Mouse (Mus musculus): ENCODE data around the gene I830077J02Rik. TPM values are rescaled to one million over a fixed set of nuclear protein-coding genes. Genes with fewer than 3 reads are reported as not detected.

Gene I830077J02Rik
- polyA plus RNA-seq, 1 experiment from 2014 or later = 0.68 TPM

GRCm38 (mm10) chr3:105958204-105958603 is 25.7 kb upstream of the I830077J02Rik start:
- no peak for ATAC-seq (ENCODE audit: insufficient number of reproducible peaks, low FRiP score, low TSS enrichment, low read depth)
- 46% methylated on average over 5 of the region's 5 CpGs for WGBS
- H3K4me2 ChIP-seq (ENCODE audit: low read depth, severe bottlenecking) = peak overlapping the region; percentile 76
- H3K4me1 ChIP-seq (ENCODE audit: control insufficient read depth, insufficient read depth, low read length) = peaks cover 11% of the 10 kb centered on the region; the same call in 1 of the 2 replicates
- H3K4me3 ChIP-seq (ENCODE audit: low read depth, low read length) = peak overlapping the region; percentile 86
- H3K9me3 ChIP-seq (ENCODE audit: control insufficient read depth, low read length) = no peaks in the 10 kb centered on the region
- peaks cover 8% of the 10 kb centered on the region; the same call in 1 of the 2 replicates for H3K36me3 ChIP-seq (ENCODE audit: control insufficient read depth, insufficient read depth, low read length)
- no peak for DNase-seq (ENCODE audit: low spot score)
- H3K27me3 ChIP-seq (ENCODE audit: control insufficient read depth, insufficient read depth, low read length) = no peaks in the 10 kb centered on the region
- no peak overlapping the region for H3K27ac ChIP-seq (replicated peaks; ENCODE audit: low read depth, low read length)
- peak overlapping the region; percentile 94 for H3K9ac ChIP-seq (ENCODE audit: low read length)

GRCm38 (mm10) chr3:105957235-105957634 is 24.8 kb upstream of the I830077J02Rik start:
- ATAC-seq (ENCODE audit: insufficient number of reproducible peaks, low FRiP score, low TSS enrichment, low read depth) (no peak), DNase-seq (ENCODE audit: low spot score) (no peak)
- Histone ChIP-seq H3K9me3 (ENCODE audit: control insufficient read depth, low read length) (no peaks in the 10 kb centered on the region), H3K4me1 (ENCODE audit: control insufficient read depth, insufficient read depth, low read length) (peaks cover 11% of the 10 kb centered on the region; the same call in 1 of the 2 replicates), H3K27me3 (ENCODE audit: control insufficient read depth, insufficient read depth, low read length) (no peaks in the 10 kb centered on the region), H3K4me3 (ENCODE audit: low read depth, low read length) (no peak overlapping the region), H3K9ac (ENCODE audit: low read length) (no peak overlapping the region), H3K4me2 (ENCODE audit: low read depth, severe bottlenecking) (no peak overlapping the region), H3K36me3 (ENCODE audit: control insufficient read depth, insufficient read depth, low read length) (peaks cover 5% of the 10 kb centered on the region; the same call in 1 of the 2 replicates), H3K27ac (replicated peaks; ENCODE audit: low read depth, low read length) (no peak overlapping the region)
- WGBS = 89% methylated on average over 1 of the region's 1 CpGs

- Histone ChIP-seq H3K4me3 (ENCODE audit: low read depth, low read length) (no peak overlapping the region), H3K4me1 (ENCODE audit: control insufficient read depth, insufficient read depth, low read length) (no peaks in the 10 kb centered on the region), H3K27me3 (ENCODE audit: control insufficient read depth, insufficient read depth, low read length) (no peaks in the 10 kb centered on the region), H3K9me3 (ENCODE audit: control insufficient read depth, low read length) (no peaks in the 10 kb centered on the region), H3K4me2 (ENCODE audit: low read depth, severe bottlenecking) (no peak overlapping the region), H3K27ac (replicated peaks; ENCODE audit: low read depth, low read length) (no peak overlapping the region), H3K9ac (ENCODE audit: low read length) (no peak overlapping the region), H3K36me3 (ENCODE audit: control insufficient read depth, insufficient read depth, low read length) (peaks cover 19% of the 10 kb centered on the region)
- no peak for DNase-seq (ENCODE audit: low spot score)
- 96% methylated on average over 7 of the region's 7 CpGs for WGBS
- ATAC-seq (ENCODE audit: insufficient number of reproducible peaks, low FRiP score, low TSS enrichment, low read depth) = no peak
Measured at GRCm38 (mm10) chr3:105951348-105951747, 18.9 kb upstream of the I830077J02Rik start.

GRCm38 (mm10) chr3:105936111-105936510 is 3.6 kb upstream of the I830077J02Rik start:
- Histone ChIP-seq H3K27ac (replicated peaks; ENCODE audit: low read depth, low read length) (no peak overlapping the region), H3K9me3 (ENCODE audit: control insufficient read depth, low read length) (no peaks in the 10 kb centered on the region), H3K4me1 (ENCODE audit: control insufficient read depth, insufficient read depth, low read length) (no peaks in the 10 kb centered on the region), H3K27me3 (ENCODE audit: control insufficient read depth, insufficient read depth, low read length) (no peaks in the 10 kb centered on the region), H3K4me3 (ENCODE audit: low read depth, low read length) (no peak overlapping the region), H3K9ac (ENCODE audit: low read length) (no peak overlapping the region), H3K36me3 (ENCODE audit: control insufficient read depth, insufficient read depth, low read length) (peaks cover under 1% of the 10 kb centered on the region; the same call in 1 of the 2 replicates), H3K4me2 (ENCODE audit: low read depth, severe bottlenecking) (no peak overlapping the region)
- no peak for DNase-seq (ENCODE audit: low spot score)
- WGBS = 93% methylated on average over 4 of the region's 4 CpGs
- no peak for ATAC-seq (ENCODE audit: insufficient number of reproducible peaks, low FRiP score, low TSS enrichment, low read depth)

- Histone ChIP-seq H3K27ac (replicated peaks; ENCODE audit: low read depth, low read length) (no peak overlapping the region), H3K4me3 (ENCODE audit: low read depth, low read length) (no peak overlapping the region), H3K27me3 (ENCODE audit: control insufficient read depth, insufficient read depth, low read length) (no peaks in the 10 kb centered on the region), H3K4me1 (ENCODE audit: control insufficient read depth, insufficient read depth, low read length) (no peaks in the 10 kb centered on the region), H3K4me2 (ENCODE audit: low read depth, severe bottlenecking) (no peak overlapping the region), H3K9ac (ENCODE audit: low read length) (no peak overlapping the region), H3K9me3 (ENCODE audit: control insufficient read depth, low read length) (no peaks in the 10 kb centered on the region), H3K36me3 (ENCODE audit: control insufficient read depth, insufficient read depth, low read length) (no peaks in the 10 kb centered on the region)
- DNase-seq (ENCODE audit: low spot score) = no peak
- no peak for ATAC-seq (ENCODE audit: insufficient number of reproducible peaks, low FRiP score, low TSS enrichment, low read depth)
- WGBS = 91% methylated on average over 5 of the region's 5 CpGs
Measured at GRCm38 (mm10) chr3:105935033-105935432, 2.6 kb upstream of the I830077J02Rik start.

- Histone ChIP-seq H3K36me3 (ENCODE audit: control insufficient read depth, insufficient read depth, low read length) (no peaks in the 10 kb centered on the region), H3K4me1 (ENCODE audit: control insufficient read depth, insufficient read depth, low read length) (no peaks in the 10 kb centered on the region), H3K9ac (ENCODE audit: low read length) (no peak overlapping the region), H3K4me3 (ENCODE audit: low read depth, low read length) (no peak overlapping the region), H3K27ac (replicated peaks; ENCODE audit: low read depth, low read length) (no peak overlapping the region), H3K4me2 (ENCODE audit: low read depth, severe bottlenecking) (no peak overlapping the region), H3K27me3 (ENCODE audit: control insufficient read depth, insufficient read depth, low read length) (no peaks in the 10 kb centered on the region), H3K9me3 (ENCODE audit: control insufficient read depth, low read length) (no peaks in the 10 kb centered on the region)
- no peak for ATAC-seq (ENCODE audit: insufficient number of reproducible peaks, low FRiP score, low TSS enrichment, low read depth)
- DNase-seq (ENCODE audit: low spot score) = no peak
- WGBS = 93% methylated on average over 6 of the region's 6 CpGs
Measured at GRCm38 (mm10) chr3:105933926-105934325, 1.5 kb upstream of the I830077J02Rik start.

- no peaks in the 10 kb centered on the region for H3K36me3 ChIP-seq (ENCODE audit: control insufficient read depth, insufficient read depth, low read length)
- no peaks in the 10 kb centered on the region for H3K4me1 ChIP-seq (ENCODE audit: control insufficient read depth, insufficient read depth, low read length)
- no peak overlapping the region for H3K4me2 ChIP-seq (ENCODE audit: low read depth, severe bottlenecking)
- no peak overlapping the region for H3K4me3 ChIP-seq (ENCODE audit: low read depth, low read length)
- no peak for ATAC-seq (ENCODE audit: insufficient number of reproducible peaks, low FRiP score, low TSS enrichment, low read depth)
- H3K27ac ChIP-seq (replicated peaks; ENCODE audit: low read depth, low read length) = no peak overlapping the region
- H3K27me3 ChIP-seq (ENCODE audit: control insufficient read depth, insufficient read depth, low read length) = no peaks in the 10 kb centered on the region
- H3K9ac ChIP-seq (ENCODE audit: low read length) = no peak overlapping the region
- DNase-seq (ENCODE audit: low spot score) = no peak
- no peaks in the 10 kb centered on the region for H3K9me3 ChIP-seq (ENCODE audit: control insufficient read depth, low read length)
- 84% methylated on average over 2 of the region's 2 CpGs for WGBS
Measured at GRCm38 (mm10) chr3:105931095-105931494, 1.4 kb downstream of the I830077J02Rik start.

GRCm38 (mm10) chr3:105929821-105930220 is 2.6 kb downstream of the I830077J02Rik start:
- H3K36me3 ChIP-seq (ENCODE audit: control insufficient read depth, insufficient read depth, low read length) = no peaks in the 10 kb centered on the region
- no peak for ATAC-seq (ENCODE audit: insufficient number of reproducible peaks, low FRiP score, low TSS enrichment, low read depth)
- no peak overlapping the region for H3K4me3 ChIP-seq (ENCODE audit: low read depth, low read length)
- WGBS = 85% methylated on average over 7 of the region's 7 CpGs
- DNase-seq (ENCODE audit: low spot score) = no peak
- H3K4me1 ChIP-seq (ENCODE audit: control insufficient read depth, insufficient read depth, low read length) = no peaks in the 10 kb centered on the region
- H3K27ac ChIP-seq (replicated peaks; ENCODE audit: low read depth, low read length) = no peak overlapping the region
- no peaks in the 10 kb centered on the region for H3K27me3 ChIP-seq (ENCODE audit: control insufficient read depth, insufficient read depth, low read length)
- no peaks in the 10 kb centered on the region for H3K9me3 ChIP-seq (ENCODE audit: control insufficient read depth, low read length)
- no peak overlapping the region for H3K9ac ChIP-seq (ENCODE audit: low read length)
- H3K4me2 ChIP-seq (ENCODE audit: low read depth, severe bottlenecking) = no peak overlapping the region

GRCm38 (mm10) chr3:105928781-105929180 is 3.7 kb downstream of the I830077J02Rik start:
- WGBS = 89% methylated on average over 6 of the region's 6 CpGs
- no peak for ATAC-seq (ENCODE audit: insufficient number of reproducible peaks, low FRiP score, low TSS enrichment, low read depth)

More at GRCm38 (mm10) chr3:105928781-105929180, 3.7 kb downstream of the I830077J02Rik start:
- no peak overlapping the region for H3K27ac ChIP-seq (replicated peaks; ENCODE audit: low read depth, low read length)
- H3K9me3 ChIP-seq (ENCODE audit: control insufficient read depth, low read length) = no peaks in the 10 kb centered on the region
- no peaks in the 10 kb centered on the region for H3K36me3 ChIP-seq (ENCODE audit: control insufficient read depth, insufficient read depth, low read length)
- no peak overlapping the region for H3K9ac ChIP-seq (ENCODE audit: low read length)
- no peaks in the 10 kb centered on the region for H3K4me1 ChIP-seq (ENCODE audit: control insufficient read depth, insufficient read depth, low read length)
- DNase-seq (ENCODE audit: low spot score) = no peak
- H3K27me3 ChIP-seq (ENCODE audit: control insufficient read depth, insufficient read depth, low read length) = no peaks in the 10 kb centered on the region
- no peak overlapping the region for H3K4me2 ChIP-seq (ENCODE audit: low read depth, severe bottlenecking)
- no peak overlapping the region for H3K4me3 ChIP-seq (ENCODE audit: low read depth, low read length)
